Comparison of ENCODE assay signal across 8 mouse cellular contexts in the genomic region with DNA sequence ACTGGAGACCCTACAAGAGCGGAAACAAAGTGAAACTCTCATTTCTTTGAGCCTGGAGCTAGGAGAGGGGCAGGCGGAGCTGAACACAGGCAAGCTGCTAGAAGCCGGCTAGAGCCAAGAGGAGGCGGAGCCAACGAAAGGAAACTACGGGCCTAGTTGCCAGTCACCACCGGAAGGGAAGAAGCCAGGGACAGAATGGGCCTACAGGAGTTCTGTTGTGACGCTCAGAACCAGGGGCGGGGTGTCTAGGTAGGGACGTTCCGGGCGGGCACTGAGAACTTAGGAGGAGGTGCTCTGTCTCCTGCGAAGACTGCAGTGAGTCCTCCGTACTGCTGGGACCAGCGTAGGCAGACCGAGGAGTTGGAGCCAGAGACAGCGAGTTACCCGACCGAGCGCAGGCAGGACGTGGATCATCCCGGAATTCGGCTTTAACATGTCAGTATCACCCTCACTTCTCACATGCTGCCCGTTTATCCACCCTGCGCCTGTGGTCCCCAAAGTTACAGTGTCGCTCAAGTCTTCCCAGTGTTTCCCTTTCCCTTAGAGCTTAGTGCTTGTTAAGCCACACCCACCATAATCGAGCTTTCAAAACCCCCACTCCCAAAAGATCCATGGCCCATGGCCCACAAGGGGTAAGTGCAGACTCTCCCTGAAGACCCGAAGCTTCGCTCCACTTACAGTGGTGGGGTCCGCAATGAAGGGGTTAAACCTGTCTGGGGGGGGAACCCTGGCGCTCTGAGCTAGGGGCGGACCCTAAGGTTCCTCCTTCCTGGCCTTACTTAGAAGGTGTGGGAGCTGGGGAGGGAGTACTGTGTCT. TPM values are rescaled to one million over a fixed set of nuclear protein-coding genes. Genes with fewer than 3 reads are reported as not detected.
DNase-seq lines count a peak whose midpoint lies in the region; ATAC-seq lines count a peak whose summit lies in the region.

A gene (plus strand): TSS at position 318 of the 817 bp plus-strand sequence.

- peak within 1 kb of the TSS; percentile 75 for H3K9ac ChIP-seq in hindbrain, embryonic 14.5 days

- no peaks in the 10 kb centered on the region for H3K36me3 ChIP-seq in hindbrain, embryonic 14.5 days (replicated peaks; ENCODE audit: control insufficient read depth, insufficient read depth)

- peak within 1 kb of the TSS; percentile 72 for H3K4me2 ChIP-seq in hindbrain, embryonic 14.5 days (replicated peaks)

- H3K27me3 ChIP-seq in hindbrain, embryonic 14.5 days (ENCODE audit: control insufficient read depth, insufficient read depth, low read length), result no peaks in the 10 kb centered on the region

- ATAC-seq in hindbrain, embryonic 14.5 days (ENCODE audit: low FRiP score), result peak; percentile 73

- peaks cover 17% of the 10 kb centered on the region for H3K4me1 ChIP-seq in hindbrain, embryonic 14.5 days (replicated peaks; ENCODE audit: control insufficient read depth, insufficient read depth, low read length)

- no peaks in the 10 kb centered on the region for H3K9me3 ChIP-seq in hindbrain, embryonic 14.5 days (ENCODE audit: control insufficient read depth, low read length)

- peak within 1 kb of the TSS; percentile 83 for H3K27ac ChIP-seq in hindbrain, embryonic 14.5 days

- H3K4me3 ChIP-seq in hindbrain, embryonic 14.5 days (replicated peaks; ENCODE audit: low read length), result peak within 1 kb of the TSS; percentile 55

- under 1% methylated on average over 32 of the region's 32 CpGs for WGBS in hindbrain, embryonic 14.5 days

- DNase-seq in R1 (ENCODE audit: low read depth, low spot score), result peak; percentile 94
- DNase-seq in cerebellum, postnatal 36 days, result peak; percentile 85
- DNase-seq in frontal cortex, postnatal 25 days (ENCODE audit: low spot score in 2 of 2), result peak; percentile 70 to 74
- DNase-seq in hindbrain, embryonic 14.5 days (ENCODE audit: low spot score), result peak; percentile 83
- peak; percentile 88 to 90 for DNase-seq in layer of hippocampus, postnatal 36 days
- DNase-seq in lung, postnatal 25 days (ENCODE audit: low spot score), result peak; percentile 96
- peak; percentile 88 for DNase-seq in retina, postnatal 1 day
- DNase-seq in urinary bladder, adult 18-20 months (ENCODE audit: low spot score in 2 of 2), result peak; percentile 82 to 91

RNA-seq across cellular contexts. Expression of the gene that starts here (rescaled TPM):
- 0.96 and 1.2 TPM in 2 replicates for polyA plus RNA-seq in hindbrain, embryonic 14.5 days (2014; fragmentation: Nextera tagmentation; extraction: Ambion mirVana)
- total RNA-seq in layer of hippocampus, postnatal 36 days (2021), result 1 to 10 TPM; 1.3 to 1.8 TPM

Comparison
In these comparisons a context has a peak if more than half of its experiments do, and no peak if none do; other contexts are left out.
1. Peak in every context shown above with its lines: DNase-seq, ATAC-seq, H3K4me3 ChIP-seq and H3K27ac ChIP-seq.